Mouse (Mus musculus): Measurements from ENCODE around the gene Sync. TPM values are rescaled to one million over a fixed set of nuclear protein-coding genes. Genes with fewer than 3 reads are reported as not detected.

The Sync gene
- polyA plus RNA-seq, 1 experiment from 2014 or later = 1.1 TPM

Small RNA genes lying within 50 kb of the gene (microRNA-seq; reads per million reads assigned to microRNA genes)
- gene Gm22994 = not detected

Other genes starting within 250 kb of the Sync start
- gene Rnf19b, start 229.3 kb upstream of the Sync start, polyA plus RNA-seq (2016; fragmentation: Nextera tagmentation; extraction: Ambion mirVana) = 8.1 and 8.2 TPM in 2 replicates
- 0.24 and 0.34 TPM in 2 replicates for gene Tmem54, start 182.1 kb upstream of the Sync start, polyA plus RNA-seq (2016; fragmentation: Nextera tagmentation; extraction: Ambion mirVana)
- gene Hpca, start 165.6 kb upstream of the Sync start, polyA plus RNA-seq (2016; fragmentation: Nextera tagmentation; extraction: Ambion mirVana) = 0.27 and 0.50 TPM in 2 replicates
- gene Fndc5, start 150.6 kb upstream of the Sync start, polyA plus RNA-seq (2016; fragmentation: Nextera tagmentation; extraction: Ambion mirVana) = 6.9 and 7.8 TPM in 2 replicates
- 21.3 and 22.6 TPM in 2 replicates for gene S100pbp, start 97.9 kb upstream of the Sync start, polyA plus RNA-seq (2016; fragmentation: Nextera tagmentation; extraction: Ambion mirVana)
- 49.3 and 55.8 TPM in 2 replicates for gene Yars, start 97.9 kb upstream of the Sync start, polyA plus RNA-seq (2016; fragmentation: Nextera tagmentation; extraction: Ambion mirVana)
- 1.2 and 1.6 TPM in 2 replicates for gene C77080, start 26.2 kb upstream of the Sync start, polyA plus RNA-seq (2016; fragmentation: Nextera tagmentation; extraction: Ambion mirVana)
- gene Rbbp4, start 47.8 kb downstream of the Sync start, polyA plus RNA-seq (2016; fragmentation: Nextera tagmentation; extraction: Ambion mirVana) = 342 TPM in 2 replicates
- gene Zbtb8os, start 48.1 kb downstream of the Sync start, polyA plus RNA-seq (2016; fragmentation: Nextera tagmentation; extraction: Ambion mirVana) = 46.7 and 51.1 TPM in 2 replicates
- 11.1 and 11.8 TPM in 2 replicates for gene Zbtb8a, start 90.5 kb downstream of the Sync start, polyA plus RNA-seq (2016; fragmentation: Nextera tagmentation; extraction: Ambion mirVana)
- 5.7 and 5.9 TPM in 2 replicates for gene Zbtb8b, start 153.2 kb downstream of the Sync start, polyA plus RNA-seq (2016; fragmentation: Nextera tagmentation; extraction: Ambion mirVana)
- 25.6 and 26.8 TPM in 2 replicates for gene Bsdc1, start 174.0 kb downstream of the Sync start, polyA plus RNA-seq (2016; fragmentation: Nextera tagmentation; extraction: Ambion mirVana)
- gene Tssk3, start 203.4 kb downstream of the Sync start, polyA plus RNA-seq (2016; fragmentation: Nextera tagmentation; extraction: Ambion mirVana) = not detected in 2 replicates
- 0.32 TPM in 1 of 2 replicates, not detected in the other for gene Fam229a, start 203.6 kb downstream of the Sync start, polyA plus RNA-seq (2016; fragmentation: Nextera tagmentation; extraction: Ambion mirVana)
- gene Marcksl1, start 226.0 kb downstream of the Sync start, polyA plus RNA-seq (2016; fragmentation: Nextera tagmentation; extraction: Ambion mirVana) = 515 and 518 TPM in 2 replicates